Mouse (Mus musculus): ENCODE data around the gene Kctd10.

Gene Kctd10

GRCm38 (mm10) chr5:114380209-114381012 lies at the start of gene Kctd10, which contains the start of gene Ube3b:
Kctd10 (minus strand) TSS chr5:114380508.
Ube3b (plus strand) TSS chr5:114380607.
- peak; percentile 82 for DNase-seq (ENCODE audit: low spot score)

- DNase-seq (ENCODE audit: low spot score), result no peak
Observed at GRCm38 (mm10) chr5:114429781-114430180, 49.5 kb upstream of the Kctd10 start.

- DNase-seq (ENCODE audit: low spot score), result peak; percentile 20
Observed at GRCm38 (mm10) chr5:114428621-114429020, 48.3 kb upstream of the Kctd10 start.

GRCm38 (mm10) chr5:114426732-114427131 lies 46.4 kb upstream of the Kctd10 start:
- DNase-seq (ENCODE audit: low spot score), result no peak

GRCm38 (mm10) chr5:114423961-114424360 lies 43.7 kb upstream of the Kctd10 start:
- DNase-seq (ENCODE audit: low spot score), result no peak

- DNase-seq (ENCODE audit: low spot score), result no peak
Observed at GRCm38 (mm10) chr5:114422591-114422990, 42.3 kb upstream of the Kctd10 start.

GRCm38 (mm10) chr5:114421561-114422298 lies 41.4 kb upstream of the Kctd10 start:
- DNase-seq (ENCODE audit: low spot score), result no peak

GRCm38 (mm10) chr5:114418541-114418940 lies 38.2 kb upstream of the Kctd10 start:
- peak; percentile 27 for DNase-seq (ENCODE audit: low spot score)

- no peak for DNase-seq (ENCODE audit: low spot score)
Observed at GRCm38 (mm10) chr5:114416855-114417254, 36.5 kb upstream of the Kctd10 start.

GRCm38 (mm10) chr5:114415606-114416005 lies 35.3 kb upstream of the Kctd10 start:
- DNase-seq (ENCODE audit: low spot score), result no peak

GRCm38 (mm10) chr5:114413067-114413735 lies 32.9 kb upstream of the Kctd10 start:
- no peak for DNase-seq (ENCODE audit: low spot score)

GRCm38 (mm10) chr5:114412361-114412998 lies 32.2 kb upstream of the Kctd10 start:
- DNase-seq (ENCODE audit: low spot score), result no peak

- no peak for DNase-seq (ENCODE audit: low spot score)
Observed at GRCm38 (mm10) chr5:114410429-114410828, 30.1 kb upstream of the Kctd10 start.

- DNase-seq (ENCODE audit: low spot score), result no peak
Observed at GRCm38 (mm10) chr5:114408846-114409245, 28.5 kb upstream of the Kctd10 start.

GRCm38 (mm10) chr5:114407810-114408209 lies 27.5 kb upstream of the Kctd10 start:
- DNase-seq (ENCODE audit: low spot score), result no peak

GRCm38 (mm10) chr5:114407269-114407668 lies 27.0 kb upstream of the Kctd10 start:
- no peak for DNase-seq (ENCODE audit: low spot score)

GRCm38 (mm10) chr5:114406592-114406991 lies 26.3 kb upstream of the Kctd10 start:
- peak; percentile 39 for DNase-seq (ENCODE audit: low spot score)

GRCm38 (mm10) chr5:114393169-114393568 lies 12.9 kb upstream of the Kctd10 start:
- DNase-seq (ENCODE audit: low spot score), result no peak

GRCm38 (mm10) chr5:114384448-114384847 lies 4.1 kb upstream of the Kctd10 start:
- no peak for DNase-seq (ENCODE audit: low spot score)

- no peak for DNase-seq (ENCODE audit: low spot score)
Observed at GRCm38 (mm10) chr5:114383184-114383904, 3.0 kb upstream of the Kctd10 start.

GRCm38 (mm10) chr5:114381013-114381351 lies 674 bp upstream of the Kctd10 start:
- DNase-seq (ENCODE audit: low spot score), result no peak

GRCm38 (mm10) chr5:114379763-114380162 lies 545 bp downstream of the Kctd10 start:
- no peak for DNase-seq (ENCODE audit: low spot score)

Measured in ovary, postnatal 36 days (tissue).